Mouse (Mus musculus) megakaryocyte, adult 5-6 weeks (primary cell): Measurements from ENCODE around the gene Camkmt. TPM values are rescaled to one million over a fixed set of nuclear protein-coding genes. Genes with fewer than 3 reads are reported as not detected.
A peak's percentile ranks its signal among the peaks of the same experiment; 100 is the strongest.

Experiments
- ATAC-seq: 2 replicates; pipeline ENCODE4 v1.8.0; 2016; ENCODE audit warnings: mild to moderate bottlenecking, inconsistent platforms; ENCODE audit not compliant: poor library complexity, severe bottlenecking
- total RNA-seq, 2 experiments: library from RNA; stranded (forward) in 1 of 2; stranded (reverse) in 1 of 2; fragments of 153-499, 151-499 nt in 1 of 2; fragments of 221-1000, 200-1000 nt in 1 of 2; gene quantifications; 2 replicates each; pipeline versions ENCODE4 v1.2.3 to v1.2.4; 2015 to 2017

The Camkmt gene
- total RNA-seq, 2 experiments from 2014 or later, result 2.3 to 4.2 TPM

- no peak for ATAC-seq
Observed at GRCm38 (mm10) chr17:85355356-85355755, 265.0 kb downstream of the Camkmt start.

DNA sequence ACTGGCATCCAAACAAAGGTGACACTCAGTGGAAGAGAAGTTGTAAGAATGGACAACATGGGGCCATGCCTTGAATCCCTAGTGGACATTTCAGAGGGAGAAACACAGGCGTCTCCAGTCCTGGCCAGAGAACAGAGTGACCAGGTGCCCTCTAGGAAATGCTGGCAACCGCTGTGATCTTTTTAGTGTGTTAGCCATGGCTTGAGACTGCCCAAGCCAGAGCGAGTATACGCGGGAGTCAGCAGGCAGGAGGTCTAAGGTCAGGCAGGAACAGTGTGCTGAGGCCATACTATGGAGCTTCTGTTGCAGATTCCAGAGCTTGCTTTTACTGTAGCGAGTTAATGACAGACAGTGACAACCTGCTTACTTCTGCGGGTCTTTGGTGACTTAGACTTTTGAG is 270.7 kb downstream of the Camkmt start:
- no peak for ATAC-seq

- no peak for ATAC-seq
Observed at GRCm38 (mm10) chr17:85367319-85367718, 277.0 kb downstream of the Camkmt start.

DNA sequence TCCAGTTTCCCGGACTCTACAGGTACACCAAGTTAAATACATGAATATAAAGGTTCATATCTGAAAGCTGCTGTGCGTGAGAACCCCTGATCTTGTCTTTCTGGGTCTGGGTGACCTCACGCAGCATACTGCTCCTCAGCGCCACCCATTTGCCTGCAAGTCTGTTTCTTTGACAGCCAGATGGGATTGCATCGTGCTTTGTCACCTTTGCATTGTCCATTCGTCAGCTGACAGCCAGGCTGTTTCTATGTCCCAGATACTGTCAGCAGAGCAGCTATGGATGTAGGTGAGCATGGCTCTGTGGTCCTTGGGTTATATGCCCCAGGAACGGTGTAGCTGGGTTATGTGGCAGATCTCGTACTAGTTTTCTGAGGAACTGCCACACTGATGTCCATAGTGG is 278.4 kb downstream of the Camkmt start:
- ATAC-seq, result no peak

GRCm38 (mm10) chr17:85372076-85372475 is 281.7 kb downstream of the Camkmt start:
- no peak for ATAC-seq

- ATAC-seq, result no peak
Observed at GRCm38 (mm10) chr17:85372523-85372922, 282.2 kb downstream of the Camkmt start.

DNA sequence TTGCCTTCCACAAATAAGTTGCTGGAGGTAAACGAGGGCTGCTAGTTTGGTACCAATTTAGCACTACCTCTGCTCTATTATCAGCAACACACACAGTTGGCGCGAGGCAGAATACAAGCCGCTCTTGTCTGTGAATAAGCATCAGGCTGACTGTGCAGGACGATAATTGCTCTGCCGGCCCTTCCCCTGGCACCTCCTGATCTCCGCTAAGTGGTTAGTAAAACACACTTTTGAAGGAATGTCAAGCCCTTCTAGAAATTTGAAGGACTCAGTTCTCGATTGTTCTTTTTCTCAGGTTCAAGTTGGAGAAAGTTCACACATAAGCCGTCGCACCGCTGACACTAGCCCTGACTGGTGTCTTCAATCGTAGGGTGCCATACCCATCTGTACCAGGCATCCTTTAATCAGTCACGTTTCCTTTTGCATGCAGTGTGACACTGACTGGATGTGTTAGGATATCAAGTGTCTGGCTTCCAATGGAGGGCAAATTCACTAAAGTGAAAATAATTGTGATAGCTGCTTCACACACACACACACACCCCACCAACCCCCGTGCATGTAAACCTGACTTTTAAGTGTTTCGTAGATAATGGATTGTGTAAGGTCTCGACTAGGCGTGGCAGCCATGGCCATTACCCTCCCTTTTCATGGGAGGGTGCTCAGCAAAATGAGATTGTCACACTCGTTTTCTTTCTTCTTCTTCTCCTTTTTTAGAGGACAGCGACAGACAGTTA is 283.9 kb downstream of the Camkmt start:
- peak; percentile 49; the same call in 1 of the 2 replicates for ATAC-seq

GRCm38 (mm10) chr17:85374834-85375176 is 284.5 kb downstream of the Camkmt start:
- ATAC-seq, result no peak

- ATAC-seq, result no peak
Observed at GRCm38 (mm10) chr17:85375523-85375922, 285.2 kb downstream of the Camkmt start.

- ATAC-seq, result peak; percentile 56
Observed at GRCm38 (mm10) chr17:85377496-85377895, 287.1 kb downstream of the Camkmt start.

- no peak for ATAC-seq
Observed at GRCm38 (mm10) chr17:85379101-85379500, 288.7 kb downstream of the Camkmt start.

DNA sequence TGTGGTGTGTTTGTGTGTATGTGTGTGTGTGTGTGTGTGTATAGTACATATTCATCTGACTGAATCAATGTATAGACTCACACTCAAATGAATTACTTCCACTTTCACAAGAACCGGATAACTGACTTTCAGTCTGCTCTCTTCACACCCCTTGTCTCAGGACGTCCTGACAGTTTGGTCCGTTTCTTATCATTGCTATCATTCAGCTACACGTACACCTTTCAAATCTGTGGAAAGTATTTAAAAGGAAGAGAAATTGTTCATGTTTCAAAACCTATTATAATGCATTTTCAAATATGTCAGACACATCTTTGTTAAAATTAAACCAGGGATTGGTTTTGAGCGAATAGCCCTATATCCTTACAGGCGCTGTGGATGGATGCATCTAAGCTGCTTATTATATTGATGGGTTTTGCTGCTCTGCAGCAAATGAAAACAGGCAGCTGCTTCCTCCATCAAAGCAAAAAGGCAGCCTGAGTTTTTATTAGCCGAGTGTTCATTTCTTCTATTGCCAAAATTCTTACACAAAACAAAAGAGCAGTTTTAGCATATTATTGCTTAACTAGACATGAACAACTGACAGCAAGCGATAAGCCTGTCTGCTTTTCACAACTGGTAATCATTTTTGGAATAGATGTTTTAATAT is 291.3 kb downstream of the Camkmt start:
- ATAC-seq, result no peak

GRCm38 (mm10) chr17:85382344-85382743 is 292.0 kb downstream of the Camkmt start:
- ATAC-seq, result no peak

DNA sequence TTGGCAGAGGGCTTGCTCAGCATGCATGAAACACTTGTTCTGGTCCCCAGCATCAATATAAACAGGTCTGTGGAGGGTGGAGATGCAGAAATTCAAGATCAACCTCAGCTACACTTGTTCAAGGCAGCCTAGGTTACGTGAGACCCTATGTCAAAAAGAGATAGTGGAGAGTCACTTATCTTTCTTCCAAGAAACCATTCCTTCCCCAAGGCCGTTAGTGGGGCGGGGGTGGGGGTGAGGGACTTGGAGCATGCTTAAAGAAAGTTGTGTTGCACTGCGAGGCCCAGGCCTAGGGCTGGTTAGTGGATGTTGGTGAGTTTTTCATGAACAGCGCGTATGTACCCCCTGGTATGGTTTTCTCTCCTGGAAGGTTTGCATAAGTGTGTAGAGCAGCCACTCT is 292.6 kb downstream of the Camkmt start:
- ATAC-seq, result no peak

- ATAC-seq, result peak; percentile 5; the same call in 1 of the 2 replicates
Observed at GRCm38 (mm10) chr17:85393091-85393890, 302.9 kb downstream of the Camkmt start.

DNA sequence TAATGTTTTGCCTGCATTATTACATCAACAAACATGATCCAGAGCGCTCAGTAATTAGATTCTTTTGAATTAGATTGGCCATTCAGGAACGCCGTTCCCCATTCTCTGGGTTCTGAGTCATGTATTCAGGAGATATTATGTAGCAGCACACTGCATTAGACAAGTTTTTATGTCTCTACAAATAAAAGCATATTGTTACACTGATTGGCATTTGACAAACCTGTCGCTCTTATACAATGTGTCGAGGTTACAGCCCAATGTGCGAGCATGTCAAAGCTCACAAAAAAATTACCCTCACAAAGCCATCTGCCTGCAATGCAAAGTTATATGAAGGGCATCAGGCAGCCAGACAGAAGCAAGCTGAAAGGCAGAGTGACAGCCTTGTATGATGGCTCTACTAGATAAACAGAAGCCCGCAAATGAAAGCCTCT is 303.6 kb downstream of the Camkmt start:
- ATAC-seq, result no peak

- ATAC-seq, result peak; percentile 96
Observed at GRCm38 (mm10) chr17:85395502-85395901, 305.1 kb downstream of the Camkmt start.

DNA sequence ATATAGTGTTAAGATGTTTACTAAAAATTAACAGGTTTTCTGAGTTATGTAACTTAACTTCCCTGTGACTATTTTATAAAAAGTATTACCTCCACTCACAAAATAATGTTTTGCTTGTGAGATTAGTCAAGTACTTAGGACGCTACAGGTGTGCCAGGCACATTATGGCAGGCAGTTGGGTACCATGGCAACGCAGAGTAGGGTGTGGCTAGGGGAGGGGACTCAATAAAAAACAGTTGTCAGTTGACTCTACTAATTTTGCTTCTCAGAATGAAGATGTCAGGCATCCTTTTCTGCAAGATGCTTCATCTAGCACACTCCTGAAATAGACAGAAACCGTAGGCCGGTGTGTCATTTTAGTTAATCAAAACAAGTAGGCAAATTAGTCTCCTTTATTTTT is 310.4 kb downstream of the Camkmt start:
- no peak for ATAC-seq

DNA sequence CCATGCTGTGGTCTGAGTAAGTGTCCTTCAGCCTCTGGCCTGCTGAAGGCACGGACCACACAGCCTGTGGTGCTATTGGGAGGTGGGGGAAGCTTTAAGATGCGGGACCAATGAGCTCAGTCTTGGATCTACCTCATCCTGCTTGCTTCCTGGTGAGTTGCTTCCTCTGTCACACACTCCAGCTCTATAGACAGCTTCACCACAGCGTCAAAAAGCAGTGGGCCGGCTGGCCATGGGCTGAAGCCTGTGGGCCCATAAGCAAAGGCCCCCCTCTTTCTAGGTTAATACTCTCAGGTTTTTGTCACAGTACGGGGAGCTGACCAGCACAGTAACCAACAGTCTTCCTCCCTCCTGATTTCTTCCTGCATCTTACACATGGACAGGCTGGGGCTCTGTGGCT is 314.8 kb downstream of the Camkmt start:
- no peak for ATAC-seq

DNA sequence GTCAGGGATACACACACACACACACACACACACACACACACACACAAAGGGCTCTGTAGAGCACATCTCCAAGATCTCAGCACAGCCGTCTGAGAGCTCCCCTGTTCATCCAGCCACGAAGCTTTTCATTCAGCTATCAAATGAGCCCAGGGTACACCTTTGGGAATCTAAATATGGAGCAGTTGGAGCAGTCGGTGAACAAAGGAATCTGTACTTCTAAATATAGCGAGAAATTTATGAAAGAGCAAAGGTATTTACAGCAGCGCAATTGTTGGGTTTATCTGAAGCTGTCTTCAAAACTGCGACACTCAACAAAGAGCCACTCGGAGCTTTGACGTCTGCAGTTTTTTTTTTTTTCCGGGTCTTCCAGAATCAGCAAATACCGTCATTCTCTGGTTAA is 315.8 kb downstream of the Camkmt start:
- ATAC-seq, result no peak

GRCm38 (mm10) chr17:85428831-85429230 is 338.5 kb downstream of the Camkmt start:
- ATAC-seq, result no peak

GRCm38 (mm10) chr17:85432923-85433322 is 342.6 kb downstream of the Camkmt start:
- no peak for ATAC-seq
